Mouse (Mus musculus) neural tube, embryonic 15.5 days (tissue): ENCODE results near the gene Sez6. TPM values are rescaled to one million over a fixed set of nuclear protein-coding genes. Genes with fewer than 3 reads are reported as not detected.

Source experiments
- ATAC-seq: fragments of 200-750 bp; cut with Nextera tagmentation; 2 replicates; pipeline ENCODE4 v1.8.0; 2017; ENCODE audit warnings: mild to moderate bottlenecking, moderate TSS enrichment, moderate library complexity; ENCODE audit not compliant: low FRiP score
- H3K27ac ChIP-seq: fragments of 300-500 bp; sonication (generic); replicated peaks from 2 replicates; pipeline ENCODE4 v1.5.1; 2015; ENCODE audit warnings: mild to moderate bottlenecking, inconsistent platforms
- H3K27me3 ChIP-seq: fragments of 300-500 bp; sonication (generic); replicated peaks from 2 replicates; pipeline ENCODE4 v1.6.1; 2015; ENCODE audit warnings: inconsistent platforms
- H3K36me3 ChIP-seq: fragments of 300-500 bp; sonication (generic); 2 replicates; pipeline ENCODE4 v1.6.1; 2015; ENCODE audit warnings: inconsistent platforms
- H3K4me1 ChIP-seq: fragments of 300-500 bp; sonication (generic); 2 replicates; pipeline ENCODE4 v1.6.1; 2015; ENCODE audit warnings: inconsistent platforms
- H3K4me2 ChIP-seq: fragments of 300-500 bp; sonication (generic); 2 replicates; pipeline ENCODE4 v1.6.1; 2015; ENCODE audit warnings: inconsistent platforms, mild to moderate bottlenecking, moderate library complexity
- H3K4me3 ChIP-seq: fragments of 300-500 bp; sonication (generic); replicated peaks from 2 replicates; pipeline ENCODE4 v1.5.1; 2015; ENCODE audit warnings: mild to moderate bottlenecking, inconsistent platforms
- H3K9ac ChIP-seq: fragments of 300-500 bp; sonication (generic); replicated peaks from 2 replicates; pipeline ENCODE4 v1.6.1; 2015; ENCODE audit warnings: mild to moderate bottlenecking, inconsistent platforms
- H3K9me3 ChIP-seq: fragments of 300-500 bp; sonication (generic); replicated peaks from 2 replicates; pipeline ENCODE4 v1.6.1; 2016; ENCODE audit warnings: inconsistent platforms
- WGBS: fragments of 180-500 bp; shearing (Covaris S2); methylation state at CpG from one replicate; pipeline ENCODE4 v1.1.7; 2015; ENCODE audit warnings: mixed read lengths; 5-methylcytosine and 5-hydroxymethylcytosine counted together
- polyA plus RNA-seq: library from polyadenylated mRNA; unstranded; fragments of >200 nt; fragmentation: Nextera tagmentation; extraction: Ambion mirVana; gene quantifications from 2 replicates; pipeline ENCODE4 v1.2.1, GENCODE M21; 2015

Sez6 gene
- polyA plus RNA-seq, 1 experiment from 2014 or later, result 123 TPM

GRCm38 (mm10) chr11:77953671-77954070, 23.1 kb downstream of the Sez6 start:
- Histone ChIP-seq H3K4me1 (peaks cover 28% of the 10 kb centered on the region), H3K27me3 (peaks cover 40% of the 10 kb centered on the region), H3K9me3 (no peaks in the 10 kb centered on the region), H3K4me2 (no peak overlapping the region), H3K4me3 (no peak overlapping the region), H3K36me3 (peaks cover 15% of the 10 kb centered on the region), H3K27ac (no peak overlapping the region), H3K9ac (no peak overlapping the region)
- WGBS, result 38% methylated on average over 9 of the region's 9 CpGs
- ATAC-seq, result no peak

GRCm38 (mm10) chr11:77956428-77956827, 25.8 kb downstream of the Sez6 start:
- ATAC-seq, result no peak
- H3K9me3 ChIP-seq, result no peaks in the 10 kb centered on the region
- peaks cover 15% of the 10 kb centered on the region for H3K36me3 ChIP-seq
- 55% methylated on average over 3 of the region's 3 CpGs for WGBS
- H3K9ac ChIP-seq, result no peak overlapping the region
- no peak overlapping the region for H3K4me2 ChIP-seq
- peaks cover 51% of the 10 kb centered on the region for H3K27me3 ChIP-seq
- no peak overlapping the region for H3K4me3 ChIP-seq
- no peak overlapping the region for H3K27ac ChIP-seq
- peaks cover 25% of the 10 kb centered on the region; the same call in 1 of the 2 replicates for H3K4me1 ChIP-seq

DNA sequence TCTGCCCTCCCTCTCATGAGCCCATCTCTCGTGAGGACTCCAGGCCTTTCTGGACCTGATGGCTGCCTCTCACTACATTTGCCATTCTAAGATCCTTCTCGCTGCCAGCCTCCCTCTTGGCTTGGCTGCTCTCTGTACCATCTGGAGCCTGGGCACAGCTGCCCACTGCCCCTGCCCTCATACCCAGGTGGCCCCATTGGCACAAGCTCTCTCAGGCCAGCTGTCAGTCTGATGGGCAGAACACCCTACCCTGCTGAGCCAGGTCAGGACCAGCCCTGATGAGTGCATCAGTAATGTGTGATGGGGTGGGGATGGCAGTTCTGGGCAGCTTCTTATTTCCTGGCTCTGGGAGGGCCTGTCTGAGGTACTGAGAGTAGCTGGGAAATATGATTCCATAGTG, 27.7 kb downstream of the Sez6 start:
- 65% methylated on average over 2 of the region's 2 CpGs for WGBS
- peaks cover 24% of the 10 kb centered on the region; the same call in 1 of the 2 replicates for H3K4me1 ChIP-seq
- H3K9me3 ChIP-seq, result no peaks in the 10 kb centered on the region
- H3K27ac ChIP-seq, result no peak overlapping the region
- no peak overlapping the region for H3K4me3 ChIP-seq
- no peak overlapping the region for H3K4me2 ChIP-seq
- H3K36me3 ChIP-seq, result peaks cover 15% of the 10 kb centered on the region
- ATAC-seq, result no peak
- H3K9ac ChIP-seq, result no peak overlapping the region
- H3K27me3 ChIP-seq, result peaks cover 67% of the 10 kb centered on the region

DNA sequence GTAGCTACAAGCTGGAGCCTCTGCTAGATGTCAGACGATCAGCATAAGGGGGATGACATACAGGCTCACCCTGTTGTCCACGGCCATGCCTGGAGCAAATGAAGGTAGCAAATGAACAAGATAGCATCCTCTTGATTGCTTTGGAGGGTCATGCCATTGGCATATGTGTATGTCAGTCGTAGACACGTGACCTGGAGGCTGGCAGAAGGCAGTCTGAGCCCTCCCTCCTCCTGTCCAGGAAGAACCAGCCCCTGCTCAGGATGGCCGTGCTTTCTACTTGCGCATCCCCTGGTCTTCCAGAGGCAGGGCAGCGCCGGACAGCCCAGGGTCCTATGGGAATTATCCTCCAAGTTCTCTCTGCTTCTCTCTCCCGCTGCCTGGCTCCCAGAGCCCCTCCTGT, 28.3 kb downstream of the Sez6 start:
- no peak overlapping the region for H3K27ac ChIP-seq
- H3K4me3 ChIP-seq, result no peak overlapping the region
- peaks cover 11% of the 10 kb centered on the region for H3K36me3 ChIP-seq
- H3K9me3 ChIP-seq, result no peaks in the 10 kb centered on the region
- H3K27me3 ChIP-seq, result peaks cover 63% of the 10 kb centered on the region
- H3K4me2 ChIP-seq, result no peak overlapping the region
- no peak overlapping the region for H3K9ac ChIP-seq
- no peak for ATAC-seq
- WGBS, result 68% methylated on average over 9 of the region's 9 CpGs
- H3K4me1 ChIP-seq, result peaks cover 24% of the 10 kb centered on the region; the same call in 1 of the 2 replicates

DNA sequence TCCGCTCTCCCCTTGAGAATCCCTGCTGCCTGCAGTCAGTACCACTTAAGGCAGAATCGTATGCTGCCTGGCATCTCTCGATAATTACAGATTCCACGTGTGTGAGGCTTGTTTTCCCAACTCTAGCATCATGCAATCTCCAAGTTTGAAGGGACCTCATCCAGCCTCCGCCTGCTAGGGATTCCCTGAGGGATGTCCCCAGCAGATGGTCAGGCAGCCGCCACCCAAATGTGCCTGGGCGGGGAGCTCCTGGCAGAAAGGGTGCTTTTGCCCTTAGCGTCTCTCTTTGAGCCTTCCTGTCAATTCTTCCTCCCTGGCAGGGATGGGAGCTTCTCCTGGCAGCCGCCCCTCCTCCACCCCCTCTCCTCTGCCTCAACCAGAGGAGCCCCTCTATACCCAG, 29.6 kb downstream of the Sez6 start:
- Histone ChIP-seq H3K4me1 (peaks cover 34% of the 10 kb centered on the region), H3K9me3 (no peaks in the 10 kb centered on the region), H3K9ac (no peak overlapping the region), H3K27ac (peak overlapping the region; percentile 13; the same call in 1 of the 2 replicates), H3K4me2 (no peak overlapping the region), H3K4me3 (no peak overlapping the region), H3K36me3 (no peaks in the 10 kb centered on the region), H3K27me3 (peaks cover 53% of the 10 kb centered on the region)
- no peak for ATAC-seq
- 42% methylated on average over 9 of the region's 9 CpGs for WGBS

- no peak for ATAC-seq
- Histone ChIP-seq H3K27me3 (peaks cover 48% of the 10 kb centered on the region), H3K4me3 (no peak overlapping the region), H3K4me1 (peaks cover 40% of the 10 kb centered on the region), H3K27ac (peak overlapping the region; percentile 13; the same call in 1 of the 2 replicates), H3K4me2 (no peak overlapping the region), H3K36me3 (no peaks in the 10 kb centered on the region), H3K9me3 (no peaks in the 10 kb centered on the region), H3K9ac (no peak overlapping the region)
- 57% methylated on average over 5 of the region's 5 CpGs for WGBS
These were observed 30.3 kb downstream of the Sez6 start for GRCm38 (mm10) chr11:77960898-77961297.

DNA sequence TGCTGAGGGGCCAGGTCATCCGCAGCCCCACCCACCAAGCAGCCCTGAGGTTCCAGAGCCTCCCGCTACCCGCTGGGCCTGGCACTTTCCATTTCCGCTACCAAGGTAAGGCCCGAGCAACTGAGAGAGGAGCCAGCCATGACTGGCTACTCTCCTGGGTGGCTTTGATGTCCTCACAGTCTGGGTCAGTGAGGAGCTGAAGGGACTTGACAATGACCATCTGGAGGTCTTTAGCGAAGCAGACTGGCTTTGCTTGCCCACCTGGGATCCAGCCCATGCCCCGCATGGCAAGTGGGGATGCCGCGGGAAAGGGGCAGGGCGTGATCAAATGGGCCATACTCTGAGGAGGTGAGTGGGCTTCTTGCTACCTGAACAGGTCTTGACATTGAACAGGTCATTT, 32.3 kb downstream of the Sez6 start:
- H3K4me1 ChIP-seq, result peaks cover 42% of the 10 kb centered on the region
- 88% methylated on average over 10 of the region's 10 CpGs for WGBS
- peaks cover 38% of the 10 kb centered on the region for H3K27me3 ChIP-seq
- no peak for ATAC-seq
- H3K4me2 ChIP-seq, result no peak overlapping the region
- H3K36me3 ChIP-seq, result no peaks in the 10 kb centered on the region
- no peaks in the 10 kb centered on the region for H3K9me3 ChIP-seq
- H3K27ac ChIP-seq, result no peak overlapping the region
- no peak overlapping the region for H3K4me3 ChIP-seq
- H3K9ac ChIP-seq, result no peak overlapping the region

DNA sequence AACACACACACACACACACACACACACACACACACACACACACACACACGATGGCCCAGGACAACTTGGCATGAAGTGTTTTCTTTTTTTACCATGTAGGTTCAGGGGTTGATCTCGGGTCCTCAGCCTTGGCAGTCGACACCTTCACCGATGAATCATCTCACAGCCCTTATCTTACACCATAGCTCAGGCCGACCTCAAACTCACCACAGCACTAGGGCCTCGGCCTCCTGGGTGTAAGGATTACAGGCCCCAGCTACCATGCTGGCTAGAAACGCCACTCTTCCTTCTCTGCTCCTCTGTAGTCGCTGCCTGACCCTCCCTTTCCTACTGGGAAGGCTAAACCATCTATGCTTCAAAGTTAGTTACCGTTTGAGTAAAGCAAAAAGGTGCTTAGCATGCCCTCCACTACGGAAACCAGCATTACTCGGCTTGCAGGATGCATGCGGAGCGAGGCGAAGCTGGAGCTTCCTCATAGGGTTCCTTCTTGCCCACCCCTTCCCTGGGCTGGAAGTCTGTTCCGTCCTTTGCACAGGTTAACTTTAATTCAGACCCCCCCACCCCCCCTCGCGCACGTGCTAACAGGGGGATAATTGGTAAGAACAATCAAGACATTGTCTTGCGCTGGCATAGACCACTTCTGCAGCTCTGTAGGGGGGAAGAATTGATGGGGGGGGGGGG, 34.0 kb downstream of the Sez6 start:
- H3K27ac ChIP-seq, result peak overlapping the region; percentile 83
- no peaks in the 10 kb centered on the region for H3K9me3 ChIP-seq
- H3K36me3 ChIP-seq, result peaks cover 8% of the 10 kb centered on the region
- 0 out of 2 replicates have a peak, but pooled peaks have one; percentile 2 for ATAC-seq
- H3K4me3 ChIP-seq, result no peak overlapping the region
- H3K9ac ChIP-seq, result peak overlapping the region; percentile 17
- H3K4me2 ChIP-seq, result peak overlapping the region; percentile 24
- 11% methylated on average over 19 of the region's 19 CpGs for WGBS
- H3K4me1 ChIP-seq, result peaks cover 37% of the 10 kb centered on the region
- peaks cover 44% of the 10 kb centered on the region for H3K27me3 ChIP-seq

DNA sequence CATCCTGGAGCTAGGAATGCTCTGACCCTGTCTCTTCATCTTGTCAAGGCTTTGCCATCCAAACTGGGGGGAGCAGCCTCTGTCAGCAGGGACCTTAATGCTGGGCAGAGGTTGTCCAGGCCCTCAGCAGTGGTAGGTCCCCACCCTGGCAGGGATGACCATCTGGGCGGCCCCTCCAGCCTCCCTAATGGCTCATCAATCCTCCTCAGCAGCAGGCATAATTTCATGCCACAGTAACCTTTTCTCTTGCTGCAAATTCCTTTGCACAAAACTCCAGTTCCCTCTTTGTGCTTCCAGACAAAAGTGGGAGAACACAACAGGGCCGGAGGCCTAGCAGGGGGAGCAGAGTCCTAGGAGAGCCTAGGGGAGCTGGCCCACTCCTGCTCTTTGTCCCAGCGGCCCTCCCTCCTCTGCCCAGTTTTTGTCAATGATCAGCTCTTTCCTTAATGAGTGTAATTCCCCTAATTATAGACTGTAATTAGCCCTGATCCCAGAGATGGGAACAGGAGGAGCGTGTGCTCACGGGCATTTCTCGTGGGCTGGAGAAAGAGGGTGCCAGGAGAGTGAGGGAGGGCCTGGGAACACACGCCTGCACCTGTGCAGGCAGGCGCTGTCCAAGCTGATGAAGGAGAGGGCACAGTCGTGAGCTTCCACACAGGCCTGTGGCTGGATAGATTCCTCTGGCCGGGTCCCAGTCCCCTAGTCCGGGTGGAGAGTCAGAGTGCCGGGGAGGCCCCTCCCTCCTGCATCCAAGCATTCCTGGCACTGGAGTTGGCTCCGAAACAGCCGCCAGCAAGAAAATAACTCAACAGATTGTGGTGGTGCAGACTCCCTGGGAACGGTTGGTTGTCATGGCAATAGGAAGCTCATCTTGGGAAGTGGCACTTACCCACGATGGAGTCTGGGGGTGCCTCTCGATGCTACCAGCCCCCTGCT, 34.8 kb downstream of the Sez6 start:
- H3K27me3 ChIP-seq, result peaks cover 38% of the 10 kb centered on the region
- H3K9ac ChIP-seq, result peak overlapping the region; percentile 41; the same call in 1 of the 2 replicates
- H3K36me3 ChIP-seq, result peaks cover 16% of the 10 kb centered on the region
- H3K4me2 ChIP-seq, result peak overlapping the region; percentile 24
- peak; percentile 75 for ATAC-seq
- 7% methylated on average over 17 of the region's 17 CpGs for WGBS
- H3K4me1 ChIP-seq, result peaks cover 30% of the 10 kb centered on the region
- H3K9me3 ChIP-seq, result no peaks in the 10 kb centered on the region
- H3K4me3 ChIP-seq, result no peak overlapping the region
- peak overlapping the region; percentile 83 for H3K27ac ChIP-seq

DNA sequence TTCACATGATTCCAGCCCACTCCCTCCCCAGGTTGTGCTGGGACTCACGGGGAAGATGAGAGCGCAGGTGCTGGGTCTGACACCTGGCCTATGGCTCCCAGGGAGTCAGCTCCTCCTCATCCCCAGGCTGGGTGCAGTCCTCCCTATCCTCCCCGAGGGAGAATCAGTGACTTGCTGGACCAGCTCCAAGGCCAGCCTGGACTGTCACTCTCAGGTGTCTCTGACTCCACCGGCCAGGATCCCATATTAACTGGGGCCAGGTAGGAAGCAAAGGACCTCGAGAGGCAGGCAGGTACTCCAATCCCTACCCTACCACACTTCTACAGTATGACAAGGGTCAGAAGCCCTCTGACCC, 35.4 kb downstream of the Sez6 start:
- Histone ChIP-seq H3K9me3 (no peaks in the 10 kb centered on the region), H3K9ac (0 out of 2 replicates have a peak overlapping the region, but pooled peaks have one; percentile 41), H3K4me3 (no peak overlapping the region), H3K4me1 (peaks cover 27% of the 10 kb centered on the region), H3K4me2 (peak overlapping the region; percentile 24; the same call in 1 of the 2 replicates), H3K27ac (peak overlapping the region; percentile 83), H3K27me3 (peaks cover 36% of the 10 kb centered on the region), H3K36me3 (peaks cover 16% of the 10 kb centered on the region)
- WGBS, result 39% methylated on average over 5 of the region's 5 CpGs
- peak; percentile 12 for ATAC-seq

GRCm38 (mm10) chr11:77967114-77967513, 36.5 kb downstream of the Sez6 start:
- 1% methylated on average over 4 of the region's 4 CpGs for WGBS
- Histone ChIP-seq H3K9ac (no peak overlapping the region), H3K27me3 (peaks cover 28% of the 10 kb centered on the region), H3K27ac (no peak overlapping the region), H3K36me3 (peaks cover 16% of the 10 kb centered on the region), H3K4me2 (no peak overlapping the region), H3K4me1 (peaks cover 27% of the 10 kb centered on the region), H3K4me3 (no peak overlapping the region), H3K9me3 (no peaks in the 10 kb centered on the region)
- ATAC-seq, result 0 out of 2 replicates have a peak, but pooled peaks have one; percentile 45
